Mouse (Mus musculus) liver, embryonic 16.5 days (tissue): ENCODE data around the gene Btk. TPM values are rescaled to one million over a fixed set of nuclear protein-coding genes. Genes with fewer than 3 reads are reported as not detected.
A peak's percentile ranks its signal among the peaks of the same experiment; 100 is the strongest.

Experiments
- ATAC-seq: fragments of 200-750 bp; cut with Nextera tagmentation; 2 replicates; pipeline ENCODE4 v1.8.0; 2017; ENCODE audit warnings: low read depth, mild to moderate bottlenecking, moderate number of reproducible peaks, moderate library complexity
- H3K27ac ChIP-seq: fragments of 300-500 bp; sonication (generic); 2 replicates; pipeline ENCODE4 v1.5.1; 2014; ENCODE audit warnings: mild to moderate bottlenecking, low read length
- H3K27me3 ChIP-seq: fragments of 300-500 bp; sonication (generic); 2 replicates; pipeline ENCODE4 v1.6.1; 2014; ENCODE audit warnings: low read depth, low read length, mixed read lengths; ENCODE audit not compliant: control insufficient read depth, insufficient read depth
- H3K36me3 ChIP-seq: fragments of 300-500 bp; sonication (generic); 2 replicates; pipeline ENCODE4 v1.6.1; 2014; ENCODE audit warnings: mild to moderate bottlenecking; ENCODE audit not compliant: control insufficient read depth, insufficient read depth
- H3K4me1 ChIP-seq: fragments of 300-500 bp; sonication (generic); 2 replicates; pipeline ENCODE4 v1.6.1; 2014; ENCODE audit warnings: low read depth, low read length, mixed read lengths; ENCODE audit not compliant: control insufficient read depth
- H3K4me2 ChIP-seq: fragments of 300-500 bp; sonication (generic); 2 replicates; pipeline ENCODE4 v1.6.1; 2014; ENCODE audit warnings: low read depth, low read length, mixed read lengths
- H3K4me3 ChIP-seq: fragments of 300-500 bp; sonication (generic); 2 replicates; pipeline ENCODE4 v1.5.1; 2014; ENCODE audit warnings: low read depth, mild to moderate bottlenecking, low read length
- H3K9ac ChIP-seq: fragments of 300-500 bp; sonication (generic); 2 replicates; pipeline ENCODE4 v1.6.1; 2014; ENCODE audit warnings: low read depth, low read length
- H3K9me3 ChIP-seq: fragments of 300-500 bp; sonication (generic); replicated peaks from 2 replicates; pipeline ENCODE4 v1.6.1; 2016; ENCODE audit warnings: low read length; ENCODE audit not compliant: control insufficient read depth
- WGBS: fragments of 180-500 bp; shearing (Covaris S2); extraction: QIAGEN DNeasy Blood & Tissue Kit; methylation state at CpG from one replicate; pipeline ENCODE4 v1.1.7; 2014; ENCODE audit not compliant: insufficient replicate concordance; 5-methylcytosine and 5-hydroxymethylcytosine counted together
- polyA plus RNA-seq: library from polyadenylated mRNA; unstranded; fragments of >200 nt; fragmentation: Nextera tagmentation; extraction: Ambion mirVana; gene quantifications from 2 replicates; pipeline ENCODE4 v1.2.1, GENCODE M21; 2015

Gene Btk
- polyA plus RNA-seq, 1 experiment from 2014 or later = 14.8 TPM

DNA sequence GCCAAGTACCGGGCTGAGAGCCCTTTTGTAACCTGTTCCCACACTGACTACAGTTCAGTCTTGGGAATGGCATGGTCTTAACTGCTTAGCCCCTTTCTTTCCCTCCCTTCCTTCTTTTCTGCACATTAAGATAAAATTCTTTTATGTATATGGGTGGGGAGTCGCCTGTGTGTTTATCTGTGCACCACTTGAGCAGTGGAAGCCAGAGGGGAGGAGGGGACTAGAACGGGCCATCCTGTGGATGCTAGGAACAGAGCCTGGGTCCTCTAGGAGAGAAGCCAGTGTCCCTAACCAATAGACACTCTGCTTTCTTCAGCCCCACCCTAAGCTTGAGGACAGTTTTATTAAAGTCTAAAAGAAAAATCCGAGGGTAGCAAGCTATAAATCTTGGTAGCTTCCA lies 27.6 kb upstream of the Btk start:
- peaks cover 3% of the 10 kb centered on the region; the same call in 1 of the 2 replicates for H3K4me1 ChIP-seq
- WGBS = 46% methylated on average over 4 of the region's 4 CpGs
- ATAC-seq = peak; percentile 77
- no peaks in the 10 kb centered on the region for H3K36me3 ChIP-seq
- no peak overlapping the region for H3K4me2 ChIP-seq
- H3K9me3 ChIP-seq = no peaks in the 10 kb centered on the region
- H3K4me3 ChIP-seq = no peak overlapping the region
- no peak overlapping the region for H3K9ac ChIP-seq
- no peaks in the 10 kb centered on the region for H3K27me3 ChIP-seq
- H3K27ac ChIP-seq = no peak overlapping the region

DNA sequence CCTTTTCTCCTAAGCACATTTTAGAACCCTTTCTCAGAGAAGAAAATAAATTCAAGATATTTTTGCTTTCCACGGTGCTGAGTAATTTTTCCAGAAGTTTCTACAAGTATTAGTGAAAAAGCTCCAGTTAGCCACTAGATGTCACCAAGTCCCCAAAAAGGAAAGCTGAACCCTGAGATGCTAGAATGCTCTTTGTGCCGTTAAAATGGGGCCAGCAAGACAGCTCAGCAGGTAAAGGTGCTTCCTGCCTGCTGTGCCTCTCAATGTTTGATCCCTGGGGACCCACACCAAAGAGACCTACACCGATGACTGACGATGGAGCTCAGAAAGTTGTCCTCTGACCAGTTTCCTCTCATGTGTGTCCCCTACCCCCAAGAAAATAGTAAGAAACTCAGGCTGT lies 26.1 kb upstream of the Btk start:
- no peaks in the 10 kb centered on the region for H3K9me3 ChIP-seq
- no peak overlapping the region for H3K4me3 ChIP-seq
- H3K27me3 ChIP-seq = no peaks in the 10 kb centered on the region
- no peak overlapping the region for H3K4me2 ChIP-seq
- H3K4me1 ChIP-seq = peaks cover 3% of the 10 kb centered on the region; the same call in 1 of the 2 replicates
- H3K9ac ChIP-seq = no peak overlapping the region
- no peaks in the 10 kb centered on the region for H3K36me3 ChIP-seq
- H3K27ac ChIP-seq = no peak overlapping the region
- no peak for ATAC-seq
- 19% methylated on average over 4 of the region's 4 CpGs for WGBS

DNA sequence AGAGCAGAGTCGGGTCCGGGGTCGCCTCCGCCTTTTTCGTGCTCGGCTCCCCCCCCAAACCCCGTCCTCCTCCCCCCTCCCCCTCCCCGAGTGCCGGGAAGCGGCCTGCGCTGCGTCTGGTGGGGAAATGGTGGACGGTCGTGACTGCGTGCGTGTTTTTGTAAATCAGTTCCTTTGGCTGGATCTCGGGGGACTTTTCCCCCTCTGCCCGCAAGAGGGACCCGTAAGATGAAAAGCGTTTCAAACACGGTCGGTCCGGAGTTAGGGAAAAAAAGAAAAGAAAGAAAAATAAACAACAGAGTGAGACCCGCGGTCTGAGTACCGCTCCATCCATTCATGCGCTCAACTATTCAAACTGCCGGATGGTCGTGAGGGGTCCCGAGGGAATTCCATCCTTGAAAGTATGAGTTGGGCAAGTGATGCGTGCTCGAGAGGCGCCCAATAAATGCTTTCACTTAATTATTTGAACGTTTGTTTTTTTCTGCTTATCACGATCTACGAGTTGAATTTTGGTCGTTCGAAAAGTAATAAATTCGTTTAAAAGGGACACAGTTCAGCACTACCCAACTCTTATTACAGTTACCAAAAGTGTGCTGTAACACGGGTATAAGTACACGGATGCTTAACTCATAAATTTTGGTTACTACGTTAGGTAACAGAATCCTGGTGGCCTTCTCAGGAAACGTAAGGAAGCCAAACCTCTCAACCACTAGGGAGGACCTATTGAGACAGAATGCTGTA lies 18.2 kb upstream of the Btk start:
- peak overlapping the region; percentile 54 for H3K4me2 ChIP-seq
- WGBS = 15% methylated on average over 42 of the region's 43 CpGs

DNA sequence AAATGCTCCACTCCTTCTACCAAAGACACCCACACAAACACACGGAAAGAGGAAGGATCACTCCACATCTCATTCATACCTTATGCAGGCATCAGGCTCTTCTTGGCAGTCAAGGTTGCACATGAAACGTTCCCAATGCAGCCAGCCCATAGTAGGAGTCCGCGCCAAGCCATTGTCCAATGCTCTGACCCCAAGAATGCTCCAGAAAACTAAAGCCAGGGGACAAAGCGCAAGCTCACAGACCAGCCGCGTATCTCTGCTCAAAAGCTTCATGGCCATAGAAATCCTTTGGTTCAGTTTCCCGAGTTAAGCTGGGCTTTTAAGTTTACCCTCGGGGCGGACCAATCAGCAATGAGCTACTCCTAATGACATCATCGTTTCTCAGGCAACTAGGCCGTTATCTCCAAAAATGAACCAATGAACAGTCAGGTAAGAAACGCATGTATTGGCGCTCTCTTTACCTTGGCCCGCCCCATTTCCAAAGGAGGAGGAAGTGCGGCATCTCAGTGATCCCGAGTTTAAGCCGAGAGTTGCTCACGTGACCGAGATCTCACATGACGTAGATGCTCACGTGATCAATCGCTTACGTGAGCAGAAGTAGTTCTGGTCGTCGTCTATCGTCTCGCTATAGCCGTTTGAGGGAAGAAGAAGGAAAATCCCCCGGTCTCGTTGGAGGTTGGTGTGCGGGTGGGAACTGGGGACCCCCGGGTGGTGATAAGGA lies 17.4 kb upstream of the Btk start, which contains the start of the genes Gla and Hnrnph2:
Gla (minus strand) TSS at position 467 of the 721 bp plus-strand sequence.
Hnrnph2 (plus strand) TSS at position 521 of the 721 bp plus-strand sequence.
- Histone ChIP-seq H3K4me2 (peak within 1 kb of the TSS; percentile 83), H3K27me3 (no peaks in the 10 kb centered on the region), H3K27ac (peak within 1 kb of the TSS; percentile 90), H3K4me1 (peaks cover 2% of the 10 kb centered on the region; the same call in 1 of the 2 replicates), H3K4me3 (peak within 1 kb of the TSS; percentile 74), H3K9ac (peak within 1 kb of the TSS; percentile 76), H3K9me3 (no peaks in the 10 kb centered on the region), H3K36me3 (no peaks in the 10 kb centered on the region)
- peak; percentile 99 for ATAC-seq
- 20% methylated on average over 32 of the region's 33 CpGs for WGBS

More for the DNA sequence above, 18.2 kb upstream of the Btk start:
- no peaks in the 10 kb centered on the region for H3K9me3 ChIP-seq
- no peaks in the 10 kb centered on the region for H3K36me3 ChIP-seq
- H3K4me3 ChIP-seq = peak overlapping the region; percentile 74
- H3K4me1 ChIP-seq = peaks cover 2% of the 10 kb centered on the region; the same call in 1 of the 2 replicates
- H3K9ac ChIP-seq = peak overlapping the region; percentile 76
- peak; percentile 77 for ATAC-seq
- peak overlapping the region; percentile 90 for H3K27ac ChIP-seq
- no peaks in the 10 kb centered on the region for H3K27me3 ChIP-seq

DNA sequence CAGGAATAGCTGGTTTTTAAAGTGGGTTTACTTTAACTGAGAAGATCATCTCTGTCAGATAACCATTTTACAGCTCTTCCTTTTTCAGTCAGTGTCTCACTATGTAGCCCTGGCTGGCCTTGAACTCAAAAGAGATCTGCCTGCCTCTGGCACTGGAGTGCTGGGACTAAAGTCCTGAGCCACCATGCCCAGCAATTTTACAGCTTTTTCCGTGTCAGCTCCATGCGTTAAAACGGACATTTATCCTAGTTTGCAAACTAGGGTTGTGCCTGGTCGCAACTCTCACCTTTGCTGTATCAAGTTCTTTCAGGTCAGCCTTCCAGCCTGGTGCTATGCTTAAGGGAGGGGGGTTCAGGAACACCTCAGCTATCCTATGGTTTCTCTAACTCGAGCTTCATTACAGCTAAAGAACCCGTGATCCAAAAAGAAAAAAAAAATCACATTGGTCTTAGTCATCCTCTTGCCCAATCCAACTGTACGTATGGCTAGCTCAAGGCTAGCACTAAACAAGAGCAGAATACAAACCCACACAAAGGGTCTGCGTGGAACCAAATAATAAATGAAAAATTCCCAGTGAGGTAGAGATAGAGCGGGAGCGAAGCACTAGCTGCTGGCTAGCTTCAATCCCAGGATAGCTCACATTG lies 16.7 kb upstream of the Btk start:
- H3K4me3 ChIP-seq = peak overlapping the region; percentile 74
- no peaks in the 10 kb centered on the region for H3K36me3 ChIP-seq
- no peaks in the 10 kb centered on the region for H3K27me3 ChIP-seq
- peak overlapping the region; percentile 83 for H3K4me2 ChIP-seq
- peaks cover 2% of the 10 kb centered on the region; the same call in 1 of the 2 replicates for H3K4me1 ChIP-seq
- H3K27ac ChIP-seq = peak overlapping the region; percentile 83
- peak overlapping the region; percentile 62 for H3K9ac ChIP-seq
- 25% methylated on average over 10 of the region's 10 CpGs for WGBS
- ATAC-seq = no peak
- no peaks in the 10 kb centered on the region for H3K9me3 ChIP-seq

DNA sequence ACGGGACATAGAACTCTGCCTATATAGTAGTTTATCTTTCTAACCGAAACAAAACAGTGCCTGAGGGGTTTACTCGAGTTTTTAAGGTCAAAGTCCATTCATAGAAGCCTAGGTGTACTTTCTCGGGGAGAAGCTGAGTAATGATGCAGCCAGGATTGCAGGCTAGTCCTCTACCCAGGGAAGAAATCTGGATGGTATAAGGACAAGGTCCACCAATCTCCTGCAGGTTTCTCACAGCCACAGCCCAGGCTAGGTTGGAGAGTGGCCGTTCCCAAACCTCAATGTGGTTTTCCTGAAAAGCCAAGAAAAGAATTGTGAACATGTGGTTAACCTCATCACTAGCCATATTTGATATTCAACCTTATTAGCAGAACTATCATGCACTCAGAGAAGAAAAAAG lies 6.5 kb upstream of the Btk start:
- H3K4me2 ChIP-seq = no peak overlapping the region
- no peaks in the 10 kb centered on the region for H3K9me3 ChIP-seq
- no peak for ATAC-seq
- H3K27ac ChIP-seq = no peak overlapping the region
- 23% methylated on average over 5 of the region's 5 CpGs for WGBS
- no peak overlapping the region for H3K9ac ChIP-seq
- H3K4me1 ChIP-seq = no peaks in the 10 kb centered on the region; the same call in 1 of the 2 replicates
- no peak overlapping the region for H3K4me3 ChIP-seq
- H3K36me3 ChIP-seq = peaks cover 3% of the 10 kb centered on the region
- no peaks in the 10 kb centered on the region for H3K27me3 ChIP-seq

DNA sequence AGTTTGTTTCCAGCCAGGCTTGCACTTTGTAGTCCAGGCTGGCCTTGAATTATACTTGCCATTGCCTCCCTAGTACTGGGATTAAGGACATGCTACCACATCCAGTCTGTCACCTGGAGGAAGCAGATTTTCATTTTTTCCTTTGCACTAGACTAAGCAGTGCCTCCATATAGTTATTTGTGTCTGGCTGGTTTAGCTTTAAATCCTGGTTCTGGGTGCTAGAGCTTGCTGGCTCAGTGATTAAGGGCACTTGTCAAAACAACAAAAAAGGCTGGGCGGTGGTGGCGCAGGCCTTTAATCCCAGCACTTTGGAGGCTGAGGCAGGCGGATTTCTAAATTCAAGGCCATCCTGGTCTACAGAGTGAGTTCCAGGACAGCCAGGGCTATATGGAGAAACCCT lies 5.6 kb upstream of the Btk start:
- Histone ChIP-seq H3K36me3 (peaks cover 3% of the 10 kb centered on the region), H3K9ac (no peak overlapping the region), H3K27ac (no peak overlapping the region), H3K27me3 (no peaks in the 10 kb centered on the region), H3K9me3 (no peaks in the 10 kb centered on the region), H3K4me1 (no peaks in the 10 kb centered on the region; the same call in 1 of the 2 replicates), H3K4me3 (no peak overlapping the region), H3K4me2 (no peak overlapping the region)
- WGBS = 75% methylated on average over 3 of the region's 3 CpGs
- no peak for ATAC-seq

DNA sequence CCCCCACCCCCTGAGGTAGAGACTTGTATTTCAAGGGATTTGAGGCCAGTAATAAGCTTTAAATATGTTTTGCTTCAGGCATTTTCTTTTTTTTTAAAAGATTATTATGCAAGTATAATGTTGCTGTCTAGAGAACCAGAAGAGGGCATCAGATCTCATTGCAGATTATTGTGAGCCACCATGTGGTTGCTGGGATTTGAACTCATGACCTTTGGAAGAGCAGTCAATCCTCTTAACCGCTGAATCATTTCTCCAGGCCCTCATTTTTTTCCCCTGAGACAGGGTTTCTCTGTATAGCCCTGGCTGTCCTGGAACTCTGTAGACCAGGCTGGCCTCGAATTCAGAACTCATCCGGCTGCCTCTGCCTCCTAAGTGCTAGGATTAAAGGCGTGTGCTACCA lies 4.9 kb upstream of the Btk start:
- Histone ChIP-seq H3K36me3 (peaks cover 3% of the 10 kb centered on the region), H3K4me2 (no peak overlapping the region), H3K9ac (no peak overlapping the region), H3K9me3 (no peaks in the 10 kb centered on the region), H3K27me3 (no peaks in the 10 kb centered on the region), H3K27ac (no peak overlapping the region), H3K4me1 (peaks cover 6% of the 10 kb centered on the region), H3K4me3 (no peak overlapping the region)
- 63% methylated on average over 4 of the region's 4 CpGs for WGBS
- no peak for ATAC-seq
